Comparison of ENCODE assay signal across 8 mouse cellular contexts in genomic region chr13:97434961-97435864, GRCm38 (mm10).
DNase-seq lines count a peak whose midpoint lies in the region; ATAC-seq and TF ChIP-seq lines count a peak whose summit lies in the region.

No protein-coding gene starts in this region.

- peak; percentile 17 for DNase-seq in Patski (ENCODE audit: low read depth, low spot score)
- peak; percentile 47 to 52 for DNase-seq in heart, adult 18-20 months
- DNase-seq in kidney, postnatal 10 days: peak; percentile 58
- no peak for DNase-seq in thymus, postnatal 14 days
- no peak for DNase-seq in thymus, adult 18-20 months
- DNase-seq in layer of hippocampus, adult 9-10 months (ENCODE audit: low spot score): no peak

- H3K9ac ChIP-seq in neural tube, embryonic 12.5 days: no peak overlapping the region; the same call in 1 of the 2 replicates

- CTCF ChIA-PET in Patski (lab: Charles Lee): interaction anchor here (0.8 to 1.9 kb wide), 3 partner anchors 36 to 503 kb away, joined by 3 to 5 read pairs (median 3); no protein-coding TSS in a partner anchor

- H3K4me2 ChIP-seq in neural tube, embryonic 12.5 days (replicated peaks): peak overlapping the region; percentile 65

- H3K79me2 ChIP-seq in C2C12 (ENCODE audit: control insufficient read depth, insufficient read depth): no peaks in the 10 kb centered on the region

- POLR2A ChIA-PET in Patski (lab: Charles Lee): interaction anchor here (0.6 to 1.1 kb wide), 4 partner anchors 21 to 187 kb away, joined by 3 to 6 read pairs (median 4); no protein-coding TSS in a partner anchor

- H3K4me1 ChIP-seq in neural tube, embryonic 12.5 days: peaks cover 60% of the 10 kb centered on the region

- no peak for ATAC-seq in Patski
- ATAC-seq in neural tube, embryonic 12.5 days (ENCODE audit: low FRiP score, low read depth): peak; percentile 63

- H3K36me3 ChIP-seq in C2C12 (ENCODE audit: control insufficient read depth, insufficient read depth): no peaks in the 10 kb centered on the region
- no peaks in the 10 kb centered on the region for H3K36me3 ChIP-seq in neural tube, embryonic 12.5 days

- peak overlapping the region; percentile 7 for H3ac ChIP-seq in C2C12 (ENCODE audit: control insufficient read depth, insufficient read length, low read depth)

- H3K27me3 ChIP-seq in C2C12 (ENCODE audit: control insufficient read depth, insufficient read depth, insufficient read length) (no peaks in the 10 kb centered on the region), Patski (no peaks in the 10 kb centered on the region)
- H3K27me3 ChIP-seq in neural tube, embryonic 12.5 days (replicated peaks): no peaks in the 10 kb centered on the region

- no peak overlapping the region for H3K4me3 ChIP-seq in C2C12 (ENCODE audit: insufficient read depth, poor library complexity, severe bottlenecking)
- peak overlapping the region; percentile 22; the same call in 1 of the 2 replicates for H3K4me3 ChIP-seq in neural tube, embryonic 12.5 days

- no peak for TF ChIP-seq CTCF in C2C12 (IDR thresholded peaks at IDR 0.05; ENCODE audit: control insufficient read depth, insufficient read depth, insufficient read length)
- TF ChIP-seq CTCF in Patski (IDR thresholded peaks at IDR 0.05): no peak

- 1% methylated on average over 20 of the region's 20 CpGs for WGBS in neural tube, embryonic 12.5 days

- no peaks in the 10 kb centered on the region for H3K79me3 ChIP-seq in C2C12 (ENCODE audit: low read depth)

- in situ Hi-C loops in Patski (cut with MboI; ENCODE audit: low pct_unique_long_range_greater_than_20kb): no loop called here

- peak overlapping the region; percentile 48 for H3K27ac ChIP-seq in neural tube, embryonic 12.5 days

- H3K9me3 ChIP-seq in neural tube, embryonic 12.5 days: no peaks in the 10 kb centered on the region

TF ChIP-seq in C2C12, 6 proteins besides CTCF, POLR2A, EP300 and RAD21:
- TF ChIP-seq CEBPB (IDR thresholded peaks at IDR 0.05; ENCODE audit: low read depth) (no peak), MAX (IDR thresholded peaks at IDR 0.05) (no peak), MYOD1 (IDR thresholded peaks at IDR 0.05; ENCODE audit: control insufficient read depth, insufficient read length, low read depth) (no peak), MYOG (IDR thresholded peaks at IDR 0.05; ENCODE audit: control insufficient read depth, extremely low read depth, insufficient read length) (no peak), FOSL1 (IDR thresholded peaks at IDR 0.05; ENCODE audit: insufficient read depth, low read length, poor library complexity, severe bottlenecking) (no peak), USF1 (IDR thresholded peaks at IDR 0.05; ENCODE audit: low read depth) (no peak)

Comparison
In these comparisons a context has a peak if more than half of its experiments do, and no peak if none do; other contexts are left out.
1. DNase-seq: peak in Patski (single experiment), heart, adult 18-20 months (2 of 2) and kidney, postnatal 10 days (single experiment); none in thymus, postnatal 14 days (single experiment), thymus, adult 18-20 months (0 of 2) and layer of hippocampus, adult 9-10 months (single experiment).